9 mouse cellular contexts compared by ENCODE assay signal in the genomic region with DNA sequence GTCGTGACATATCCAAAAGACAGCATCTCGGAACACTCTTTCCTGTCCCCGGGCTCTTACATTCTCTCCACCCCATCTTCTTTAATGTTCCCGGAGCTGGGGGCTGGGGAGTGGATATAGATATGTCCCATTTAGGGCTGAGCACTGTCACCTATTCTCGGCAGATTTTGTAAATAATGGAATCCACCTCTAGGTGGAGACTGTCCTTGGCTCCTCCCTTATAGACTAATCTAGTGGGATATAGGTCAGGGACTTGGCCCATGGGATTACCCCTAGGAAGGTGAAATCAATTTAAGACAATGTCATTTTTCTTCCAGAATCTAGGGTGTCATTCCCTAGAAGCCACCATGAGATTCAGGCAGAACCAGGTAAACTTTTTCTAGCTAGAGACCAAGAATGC. TPM values are rescaled to one million over a fixed set of nuclear protein-coding genes. Genes with fewer than 3 reads are reported as not detected.
DNase-seq lines count a peak whose midpoint lies in the region; ATAC-seq lines count a peak whose summit lies in the region.
"Had no signal": no experiment of that assay in that cellular context is flagged by ENCODE, and none has a peak within 500 bp of the region (broad histone marks: within the 10 kb centered on the region; RNA-seq: fewer than 3 reads in every experiment).

No protein-coding gene starts in this region.

- H3K27ac ChIP-seq in forebrain, embryonic 13.5 days, result no peak overlapping the region
- peak overlapping the region; percentile 99 for H3K27ac ChIP-seq in liver, embryonic 15.5 days (replicated peaks)

- peak overlapping the region; percentile 83 for H3K4me3 ChIP-seq in forebrain, embryonic 13.5 days
- H3K4me3 ChIP-seq in liver, embryonic 15.5 days (replicated peaks), result peak overlapping the region; percentile 96

- WGBS in forebrain, embryonic 13.5 days, result 53% methylated on average over 5 of the region's 5 CpGs
- WGBS in liver, embryonic 15.5 days (ENCODE audit: insufficient replicate concordance), result 32% methylated on average over 5 of the region's 5 CpGs

- H3K4me2 ChIP-seq in forebrain, embryonic 13.5 days, result peak overlapping the region; percentile 92
- peak overlapping the region; percentile 97 for H3K4me2 ChIP-seq in liver, embryonic 15.5 days

- H3K36me3 ChIP-seq in forebrain, embryonic 13.5 days (ENCODE audit: poor library complexity, severe bottlenecking), result 0 out of 2 replicates have a peak, but pooled peaks cover 5% of the 10 kb centered on the region
- H3K36me3 ChIP-seq in liver, embryonic 15.5 days (replicated peaks), result peaks cover 11% of the 10 kb centered on the region; the same call in 1 of the 2 replicates

- H3K9ac ChIP-seq in forebrain, embryonic 13.5 days, result no peak overlapping the region
- H3K9ac ChIP-seq in liver, embryonic 15.5 days, result peak overlapping the region; percentile 100; the same call in 1 of the 2 replicates

- peaks cover 31% of the 10 kb centered on the region for H3K4me1 ChIP-seq in forebrain, embryonic 13.5 days
- H3K4me1 ChIP-seq in liver, embryonic 15.5 days (replicated peaks), result peaks cover 59% of the 10 kb centered on the region

- no peaks in the 10 kb centered on the region for H3K9me3 ChIP-seq in forebrain, embryonic 13.5 days (replicated peaks)
- H3K9me3 ChIP-seq in liver, embryonic 15.5 days (replicated peaks), result no peaks in the 10 kb centered on the region

- no peak for ATAC-seq in forebrain, embryonic 13.5 days
- no peak for ATAC-seq in liver, embryonic 15.5 days (ENCODE audit: insufficient read depth)

- no peaks in the 10 kb centered on the region for H3K27me3 ChIP-seq in forebrain, embryonic 13.5 days
- no peaks in the 10 kb centered on the region for H3K27me3 ChIP-seq in liver, embryonic 15.5 days

- peak; percentile 45 for DNase-seq in kidney, adult 9 months
- DNase-seq in kidney, postnatal 25 days, result no peak
- DNase-seq in Muller cell, postnatal 12 days (ENCODE audit: inconsistent ontology term), result peak; percentile 43
- DNase-seq in spleen, adult 12 weeks (ENCODE audit: low spot score), result no peak
- DNase-seq in left cerebral cortex, adult 18-20 months (ENCODE audit: low spot score in 2 of 2), result no peak
- no peak for DNase-seq in adrenal gland, postnatal 4 days (ENCODE audit: low spot score in 2 of 2)

RNA-seq across cellular contexts. Expression of gene Ick, which starts 0.7 kb away (rescaled TPM):
- 34.3 and 34.6 TPM in 2 replicates for polyA plus RNA-seq in forebrain, embryonic 13.5 days (2015; fragmentation: Nextera tagmentation; extraction: Ambion mirVana)
- 4.6 TPM in 2 replicates for polyA plus RNA-seq in liver, embryonic 15.5 days (2015; fragmentation: Nextera tagmentation; extraction: Ambion mirVana)
- 10 to 100 TPM; 15.7 to 16.6 TPM for total RNA-seq in left cerebral cortex, adult 18-20 months (2021)
- 10 to 100 TPM; 35.6 to 36.1 TPM for total RNA-seq in adrenal gland, postnatal 4 days (2021)

RNA-seq across cellular contexts. Expression of gene Fbxo9, which starts 0.8 kb away (rescaled TPM):
- 32.4 and 36.3 TPM in 2 replicates for polyA plus RNA-seq in forebrain, embryonic 13.5 days (2015; fragmentation: Nextera tagmentation; extraction: Ambion mirVana)
- 74.2 and 81.2 TPM in 2 replicates for polyA plus RNA-seq in liver, embryonic 15.5 days (2015; fragmentation: Nextera tagmentation; extraction: Ambion mirVana)
- total RNA-seq in left cerebral cortex, adult 18-20 months (2021), result 10 to 100 TPM; 99.6 to 99.8 TPM
- total RNA-seq in adrenal gland, postnatal 4 days (2021), result 10 to 100 TPM; 64.9 to 66.5 TPM

RNA-seq across cellular contexts. Expression of gene Gcm1, which starts 57.9 kb away (rescaled TPM):
- polyA plus RNA-seq in forebrain, embryonic 13.5 days (2015; fragmentation: Nextera tagmentation; extraction: Ambion mirVana), result not detected in 2 replicates
- polyA plus RNA-seq in liver, embryonic 15.5 days (2015; fragmentation: Nextera tagmentation; extraction: Ambion mirVana), result not detected in 2 replicates
- not detected for total RNA-seq in left cerebral cortex, adult 18-20 months (2021)
- not detected for total RNA-seq in adrenal gland, postnatal 4 days (2021)
- total RNA-seq: common myeloid progenitor, adult 5-6 weeks had no signal

Comparison
In these comparisons a context has a peak if more than half of its experiments do, and no peak if none do; other contexts are left out.
1. DNase-seq: peak in kidney, adult 9 months (single experiment) and Muller cell, postnatal 12 days (single experiment); none in kidney, postnatal 25 days (0 of 2), spleen, adult 12 weeks (single experiment), left cerebral cortex, adult 18-20 months (0 of 2) and adrenal gland, postnatal 4 days (0 of 2).